Mouse (Mus musculus) ES-E14 (cell line): ENCODE results near the gene Shroom3. TPM values are rescaled to one million over a fixed set of nuclear protein-coding genes. Genes with fewer than 3 reads are reported as not detected.

Experiments used
- DNase-seq: peaks from one replicate; pipeline ENCODE4 v3.0.0-alpha.2; 2013; ENCODE audit warnings: low read depth, low spot score
- H3K27ac ChIP-seq: 2 replicates; pipeline ENCODE4 v1.5.1; 2012; ENCODE audit warnings: low read depth, mild to moderate bottlenecking, low read length, moderate library complexity, mixed read lengths; ENCODE audit not compliant: poor library complexity, insufficient read depth, severe bottlenecking
- H3K36me3 ChIP-seq: 2 replicates; pipeline ENCODE4 v1.6.1; 2012; ENCODE audit warnings: mild to moderate bottlenecking, low read length, moderate library complexity, mixed read lengths; ENCODE audit not compliant: control insufficient read depth, poor library complexity, insufficient read depth, severe bottlenecking
- H3K4me1 ChIP-seq, 2 experiments: fragments of 150-350 bp in 1 of 2; sonication (generic) in 1 of 2; 2 replicates each; pipeline ENCODE4 v1.6.1; 2012; ENCODE audit warnings: low read length in 2 of 2, mild to moderate bottlenecking in 1 of 2, mixed read lengths in 1 of 2; ENCODE audit not compliant: control insufficient read depth in 2 of 2, insufficient read depth in 2 of 2, poor library complexity in 1 of 2
- H3K4me3 ChIP-seq, 2 experiments: fragments of 150-350 bp in 1 of 2; sonication (generic) in 1 of 2; 2 replicates each; pipeline ENCODE4 v1.5.1; 2012; ENCODE audit warnings: low read length in 2 of 2, low read depth in 1 of 2, mild to moderate bottlenecking in 1 of 2, mixed read lengths in 1 of 2; ENCODE audit not compliant: insufficient read depth in 1 of 2, poor library complexity in 1 of 2, severe bottlenecking in 1 of 2
- H3K9ac ChIP-seq: 2 replicates; pipeline ENCODE4 v1.6.1; 2012; ENCODE audit warnings: low read depth, mild to moderate bottlenecking, low read length, mixed read lengths; ENCODE audit not compliant: poor library complexity, insufficient read depth, severe bottlenecking
- H3K9me3 ChIP-seq: fragments of 150-350 bp; sonication (generic); 2 replicates; pipeline ENCODE4 v1.6.1; 2012; ENCODE audit warnings: low read depth, mild to moderate bottlenecking, low read length; ENCODE audit not compliant: control insufficient read depth, insufficient read depth
- CHD2 ChIP-seq: IDR thresholded peaks from 2 replicates; pipeline ENCODE4 v1.6.1; 2014; ENCODE audit warnings: mild to moderate bottlenecking, low read depth, low read length, inconsistent platforms
- HCFC1 ChIP-seq: IDR thresholded peaks from 2 replicates; pipeline ENCODE4 v1.6.1; 2012; ENCODE audit warnings: low read length, inconsistent platforms, borderline replicate concordance; ENCODE audit not compliant: insufficient read depth
- MAFK ChIP-seq: IDR thresholded peaks from 2 replicates; pipeline ENCODE4 v1.6.1; 2014; ENCODE audit warnings: mild to moderate bottlenecking, low read depth, low read length, inconsistent platforms; ENCODE audit not compliant: insufficient read depth
- ZC3H11A ChIP-seq: IDR thresholded peaks from 2 replicates; pipeline ENCODE4 v1.6.1; 2012; ENCODE audit warnings: low read depth, mild to moderate bottlenecking, inconsistent platforms, low read length, borderline replicate concordance
- ZNF384 ChIP-seq: IDR thresholded peaks from 2 replicates; pipeline ENCODE4 v1.6.1; 2012; ENCODE audit warnings: low read depth, low read length, inconsistent platforms
- in situ Hi-C, 2 experiments: fragments of 600-800 bp; cut with MboI; formaldehyde crosslinking; loops; one replicate each; pipeline ENCODE4 v1.15.1; 2025; ENCODE audit warnings: low sequenced_read_pairs in 2 of 2, inconsistent platforms in 1 of 2; ENCODE audit not compliant: unreplicated experiment in 2 of 2
- total RNA-seq: library from RNA; depleted of rRNA; stranded (reverse); fragments of 300-350 nt; gene quantifications from 2 replicates; pipeline ENCODE4 v1.2.3, GENCODE M21; 2012

The Shroom3 gene
- total RNA-seq, 1 experiment: 34.1 TPM

- no peak for TF ChIP-seq CHD2
- no peak for TF ChIP-seq ZC3H11A
- no peak for TF ChIP-seq MAFK
- TF ChIP-seq HCFC1: no peak
- TF ChIP-seq ZNF384: no peak
- Histone ChIP-seq H3K36me3 (no peaks in the 10 kb centered on the region), H3K27ac (no peak overlapping the region), H3K4me3 (no peak overlapping the region), H3K9me3 (no peaks in the 10 kb centered on the region), H3K9ac (no peak overlapping the region), H3K4me1 (peaks cover 9 to 11% of the 10 kb centered on the region in 2 experiments)
- no peak for DNase-seq
- in situ Hi-C loops: no loop called here
Measured at GRCm38 (mm10) chr5:92837311-92837710, 154.1 kb downstream of the Shroom3 start.

GRCm38 (mm10) chr5:92838351-92838784 is 155.1 kb downstream of the Shroom3 start:
- in situ Hi-C loops: no loop called here
- no peak overlapping the region for H3K4me3 ChIP-seq
- no peak for DNase-seq
- H3K36me3 ChIP-seq: no peaks in the 10 kb centered on the region
- no peaks in the 10 kb centered on the region for H3K9me3 ChIP-seq
- TF ChIP-seq ZC3H11A: no peak
- no peak for TF ChIP-seq MAFK
- TF ChIP-seq HCFC1: no peak
- no peak for TF ChIP-seq ZNF384
- TF ChIP-seq CHD2: no peak
- H3K27ac ChIP-seq: no peak overlapping the region
- no peak overlapping the region for H3K9ac ChIP-seq
- peaks cover 9 to 11% of the 10 kb centered on the region in 2 experiments for H3K4me1 ChIP-seq

DNA sequence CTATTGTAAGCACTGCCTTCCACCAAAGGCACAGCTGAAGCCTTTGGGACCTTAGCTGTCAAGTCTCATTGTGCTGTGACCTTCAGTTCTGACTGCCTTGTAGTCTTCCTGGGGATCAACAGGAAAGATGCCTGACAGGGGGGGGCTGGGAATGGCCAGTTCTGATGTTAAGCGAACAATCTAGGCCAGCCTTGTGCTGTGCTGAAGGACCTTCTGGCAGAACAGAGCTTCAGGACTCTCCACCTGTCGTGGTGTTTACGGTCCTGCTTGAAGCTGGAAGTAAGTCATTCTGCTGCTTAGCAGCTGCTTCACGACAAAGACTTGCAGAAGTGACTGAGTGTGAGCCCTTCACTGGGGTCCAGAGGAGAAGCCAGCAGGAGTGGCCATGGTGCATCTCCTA is 156.1 kb downstream of the Shroom3 start:
- no peak overlapping the region for H3K27ac ChIP-seq
- TF ChIP-seq MAFK (no peak), CHD2 (no peak)
- in situ Hi-C loops: no loop called here

DNA sequence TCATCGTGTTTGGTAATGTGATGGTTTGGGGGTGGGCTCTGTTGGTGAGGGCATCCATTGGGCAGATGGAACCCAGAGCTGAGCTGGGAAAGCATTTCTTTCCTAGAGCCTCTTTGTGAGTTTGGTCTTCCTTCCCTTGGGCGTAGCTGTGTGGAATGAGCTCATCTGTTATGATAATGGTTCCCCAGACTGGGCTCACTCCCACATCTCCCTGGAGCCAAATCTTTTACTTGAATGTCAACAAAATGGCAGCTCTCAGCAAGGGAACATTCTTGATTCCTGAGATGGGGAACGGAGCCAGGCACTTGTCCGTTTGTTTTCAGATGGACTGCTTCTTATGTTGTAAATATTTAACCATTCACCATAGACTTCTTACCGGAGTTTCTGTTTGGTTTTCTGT is 158.2 kb downstream of the Shroom3 start:
- peak; percentile 29 for DNase-seq
- no peaks in the 10 kb centered on the region for H3K36me3 ChIP-seq
- peaks cover 7 to 11% of the 10 kb centered on the region in 2 experiments for H3K4me1 ChIP-seq
- in situ Hi-C loops: no loop called here
- peak overlapping the region; percentile 33; the same call in 1 of the 2 replicates for H3K27ac ChIP-seq
- H3K4me3 ChIP-seq: no peak overlapping the region
- no peak overlapping the region for H3K9ac ChIP-seq
- no peaks in the 10 kb centered on the region for H3K9me3 ChIP-seq
- TF ChIP-seq CHD2 (no peak), HCFC1 (no peak), MAFK (no peak), ZNF384 (no peak), ZC3H11A (no peak)

More for the DNA sequence above, 156.1 kb downstream of the Shroom3 start:
- Histone ChIP-seq H3K9me3 (no peaks in the 10 kb centered on the region), H3K36me3 (no peaks in the 10 kb centered on the region), H3K9ac (no peak overlapping the region), H3K4me1 (peaks cover 9 to 11% of the 10 kb centered on the region in 2 experiments), H3K4me3 (no peak overlapping the region)
- DNase-seq: no peak

- no peak overlapping the region for H3K4me3 ChIP-seq
- H3K27ac ChIP-seq: no peak overlapping the region
- no peaks in the 10 kb centered on the region for H3K9me3 ChIP-seq
- no peak overlapping the region for H3K9ac ChIP-seq
- no peaks in the 10 kb centered on the region for H3K36me3 ChIP-seq
- in situ Hi-C loops: no loop called here
- peaks cover 7 to 11% of the 10 kb centered on the region in 2 experiments for H3K4me1 ChIP-seq
- TF ChIP-seq CHD2 (no peak), MAFK (no peak), ZNF384 (no peak), ZC3H11A (no peak), HCFC1 (no peak)
- no peak for DNase-seq
Measured at GRCm38 (mm10) chr5:92842417-92842816, 159.2 kb downstream of the Shroom3 start.
